Mouse (Mus musculus) thymus, adult 2 months (tissue): ENCODE measurements around the gene Lypd5. TPM values are rescaled to one million over a fixed set of nuclear protein-coding genes. Genes with fewer than 3 reads are reported as not detected.
A peak's percentile ranks its signal among the peaks of the same experiment; 100 is the strongest.

ENCODE experiments used
- DNase-seq: peaks from one replicate; pipeline ENCODE4 v3.0.0; 2021
- H3K27ac ChIP-seq: fragments of 200-500 bp; 2 replicates; pipeline ENCODE4 v1.5.1; 2012; ENCODE audit warnings: low read length, control low read depth; ENCODE audit not compliant: control insufficient read depth, insufficient read depth
- H3K27me3 ChIP-seq: fragments of 200-500 bp; 2 replicates; pipeline ENCODE4 v1.6.1; 2012; ENCODE audit warnings: mild to moderate bottlenecking, low read length, moderate library complexity, mixed read lengths; ENCODE audit not compliant: control insufficient read depth, insufficient read depth
- H3K36me3 ChIP-seq: fragments of 200-500 bp; 2 replicates; pipeline ENCODE4 v1.6.1; 2012; ENCODE audit warnings: mild to moderate bottlenecking, low read length, moderate library complexity; ENCODE audit not compliant: control insufficient read depth, insufficient read depth
- H3K4me1 ChIP-seq: fragments of 200-500 bp; replicated peaks from 2 replicates; pipeline ENCODE4 v1.6.1; 2012; ENCODE audit warnings: low read length; ENCODE audit not compliant: control insufficient read depth, insufficient read depth
- H3K4me3 ChIP-seq: fragments of 200-500 bp; 2 replicates; pipeline ENCODE4 v1.5.1; 2012; ENCODE audit warnings: mild to moderate bottlenecking, low read length, control low read depth, moderate library complexity; ENCODE audit not compliant: control insufficient read depth, insufficient read depth
- CTCF ChIP-seq: fragments of 200-500 bp; IDR thresholded peaks from 2 replicates; pipeline ENCODE4 v1.5.1; 2012; ENCODE audit warnings: mild to moderate bottlenecking, control low read depth, low read length, moderate library complexity, borderline replicate concordance; ENCODE audit not compliant: control insufficient read depth, poor library complexity, insufficient read depth; ENCODE audit errors: extremely low read depth
- POLR2A ChIP-seq: fragments of 200-500 bp; IDR thresholded peaks from 2 replicates; pipeline ENCODE4 v1.6.1; 2012; ENCODE audit warnings: mild to moderate bottlenecking, low read length, control low read depth, moderate library complexity; ENCODE audit not compliant: control insufficient read depth, poor library complexity, insufficient read depth; ENCODE audit errors: extremely low read depth
- WGBS: fragments of 180-500 bp; shearing (Covaris S2); methylation state at CpG from one replicate; pipeline ENCODE4 v1.1.7; 2018; 5-methylcytosine and 5-hydroxymethylcytosine counted together
- polyA plus RNA-seq: library from polyadenylated mRNA; depleted of rRNA; stranded (reverse); fragments of >200 nt; gene quantifications from 2 replicates; pipeline ENCODE4 v1.2.3, GENCODE M21; 2012

Lypd5 gene
- polyA plus RNA-seq, 1 experiment, result 1.00 TPM

GRCm38 (mm10) chr7:24379934-24380333 is 30.9 kb downstream of the Lypd5 start:
- Histone ChIP-seq H3K27ac (peak overlapping the region; percentile 98), H3K4me3 (0 out of 2 replicates have a peak overlapping the region, but pooled peaks have one; percentile 2), H3K4me1 (peaks cover 74% of the 10 kb centered on the region), H3K36me3 (peaks cover 66% of the 10 kb centered on the region), H3K27me3 (no peaks in the 10 kb centered on the region)
- TF ChIP-seq POLR2A, result no peak
- TF ChIP-seq CTCF, result no peak
- 8% methylated on average over 7 of the region's 7 CpGs for WGBS
- DNase-seq, result peak; percentile 85

- H3K36me3 ChIP-seq, result peaks cover 71% of the 10 kb centered on the region
- H3K27me3 ChIP-seq, result no peaks in the 10 kb centered on the region
- H3K4me1 ChIP-seq, result peaks cover 74% of the 10 kb centered on the region
- TF ChIP-seq POLR2A (no peak), CTCF (no peak)
- no peak for DNase-seq
- peak overlapping the region; percentile 98 for H3K27ac ChIP-seq
- 29% methylated on average over 2 of the region's 2 CpGs for whole genome bisulfite sequencing
- H3K4me3 ChIP-seq, result 0 out of 2 replicates have a peak overlapping the region, but pooled peaks have one; percentile 2
These were observed 31.4 kb downstream of the Lypd5 start for GRCm38 (mm10) chr7:24380370-24380769.

- peaks cover 67% of the 10 kb centered on the region for H3K36me3 ChIP-seq
- H3K27ac ChIP-seq, result peak overlapping the region; percentile 32; the same call in 1 of the 2 replicates
- peaks cover 57% of the 10 kb centered on the region for H3K4me1 ChIP-seq
- H3K4me3 ChIP-seq, result no peak overlapping the region
- no peak for TF ChIP-seq POLR2A
- TF ChIP-seq CTCF, result no peak
- no peaks in the 10 kb centered on the region for H3K27me3 ChIP-seq
- 53% methylated on average over 16 of the region's 16 CpGs for WGBS
- no peak for DNase-seq
These were observed 33.9 kb downstream of the Lypd5 start for GRCm38 (mm10) chr7:24382730-24383372.

GRCm38 (mm10) chr7:24384070-24384469 is 35.1 kb downstream of the Lypd5 start:
- Histone ChIP-seq H3K27me3 (no peaks in the 10 kb centered on the region), H3K4me3 (no peak overlapping the region), H3K36me3 (peaks cover 59% of the 10 kb centered on the region), H3K4me1 (peaks cover 46% of the 10 kb centered on the region), H3K27ac (peak overlapping the region; percentile 32; the same call in 1 of the 2 replicates)
- WGBS, result 89% methylated on average over 6 of the region's 6 CpGs
- TF ChIP-seq CTCF, result no peak
- no peak for TF ChIP-seq POLR2A
- DNase-seq, result no peak

- DNase-seq, result peak; percentile 85
- Histone ChIP-seq H3K27me3 (no peaks in the 10 kb centered on the region), H3K27ac (no peak overlapping the region), H3K4me3 (no peak overlapping the region), H3K4me1 (peaks cover 39% of the 10 kb centered on the region), H3K36me3 (peaks cover 53% of the 10 kb centered on the region)
- 24% methylated on average over 11 of the region's 11 CpGs for WGBS
- peak; percentile 87; the same call in 1 of the 2 replicates for TF ChIP-seq CTCF
- no peak for TF ChIP-seq POLR2A
These were observed 35.8 kb downstream of the Lypd5 start for GRCm38 (mm10) chr7:24384827-24385226.

- no peaks in the 10 kb centered on the region for H3K27me3 ChIP-seq
- H3K36me3 ChIP-seq, result peaks cover 33% of the 10 kb centered on the region
- 56% methylated on average over 10 of the region's 10 CpGs for WGBS
- TF ChIP-seq POLR2A (no peak), CTCF (no peak)
- DNase-seq, result no peak
- H3K4me3 ChIP-seq, result no peak overlapping the region
- no peak overlapping the region for H3K27ac ChIP-seq
- peaks cover 20% of the 10 kb centered on the region for H3K4me1 ChIP-seq
These were observed 38.1 kb downstream of the Lypd5 start for GRCm38 (mm10) chr7:24387059-24387556.
